ENCODE assay signal across 22 mouse cellular contexts in the genomic region with DNA sequence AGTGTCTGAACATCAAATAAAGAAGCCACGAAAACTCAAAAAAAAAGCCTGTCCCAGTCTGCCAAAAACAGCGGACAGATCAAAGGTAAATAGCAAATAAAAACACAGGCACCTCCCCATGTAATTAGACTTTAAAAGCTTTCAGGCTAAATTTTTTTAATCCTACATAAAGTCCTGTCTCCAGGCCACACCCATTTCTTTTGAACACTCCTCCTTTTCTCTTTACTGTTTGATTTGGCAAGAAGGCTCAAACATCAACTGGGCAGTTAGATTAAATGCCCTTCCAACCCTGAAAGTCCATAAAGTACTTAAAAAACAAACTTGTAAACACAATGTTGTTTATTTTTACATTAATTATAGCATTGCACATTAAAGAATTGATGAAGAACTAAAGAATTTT.
DNase-seq lines count a peak whose midpoint lies in the region; ATAC-seq and TF ChIP-seq lines count a peak whose summit lies in the region.
"Had no signal": no experiment of that assay in that cellular context is flagged by ENCODE, and none has a peak within 500 bp of the region (broad histone marks: within the 10 kb centered on the region; RNA-seq: fewer than 3 reads in every experiment).

No protein-coding gene starts in this region.

- peaks cover 14% of the 10 kb centered on the region for H3K4me1 ChIP-seq in heart, embryonic 12.5 days (replicated peaks)
- no peaks in the 10 kb centered on the region for H3K4me1 ChIP-seq in liver, adult 2 months (ENCODE audit: control insufficient read depth, insufficient read depth, low read length)
- 0 out of 2 replicates have a peak, but pooled peaks cover 4% of the 10 kb centered on the region for H3K4me1 ChIP-seq in liver, embryonic 11.5 days (replicated peaks; ENCODE audit: control insufficient read depth, insufficient read depth, low read length)
- H3K4me1 ChIP-seq in lung, postnatal 0 days (ENCODE audit: insufficient read depth, low read depth, low read length), result no peaks in the 10 kb centered on the region
- no peaks in the 10 kb centered on the region for H3K4me1 ChIP-seq in midbrain, embryonic 11.5 days (ENCODE audit: control insufficient read depth, insufficient read depth, low read length)
- no peaks in the 10 kb centered on the region for H3K4me1 ChIP-seq in midbrain, embryonic 14.5 days (ENCODE audit: control insufficient read depth, insufficient read depth, low read length)

- no peak overlapping the region for H3K4me3 ChIP-seq in heart, embryonic 12.5 days
- no peak overlapping the region for H3K4me3 ChIP-seq in liver, adult 2 months (ENCODE audit: insufficient read depth, low read depth, low read length)
- H3K4me3 ChIP-seq in liver, embryonic 11.5 days (ENCODE audit: low read depth, low read length), result no peak overlapping the region
- no peak overlapping the region for H3K4me3 ChIP-seq in lung, postnatal 0 days (ENCODE audit: low read depth, low read length)
- no peak overlapping the region for H3K4me3 ChIP-seq in midbrain, embryonic 11.5 days (ENCODE audit: low read depth, low read length)
- no peak overlapping the region for H3K4me3 ChIP-seq in midbrain, embryonic 14.5 days (replicated peaks; ENCODE audit: low read depth, low read length)

- H3K27me3 ChIP-seq in heart, embryonic 12.5 days (replicated peaks), result no peaks in the 10 kb centered on the region
- no peaks in the 10 kb centered on the region for H3K27me3 ChIP-seq in liver, adult 2 months (ENCODE audit: control insufficient read depth, insufficient read depth, low read length)
- no peaks in the 10 kb centered on the region for H3K27me3 ChIP-seq in liver, embryonic 11.5 days (replicated peaks; ENCODE audit: control insufficient read depth, insufficient read depth, low read length)
- H3K27me3 ChIP-seq in lung, postnatal 0 days (replicated peaks; ENCODE audit: insufficient read depth, low read length), result no peaks in the 10 kb centered on the region
- no peaks in the 10 kb centered on the region for H3K27me3 ChIP-seq in midbrain, embryonic 11.5 days (ENCODE audit: control insufficient read depth, insufficient read depth, low read length)
- H3K27me3 ChIP-seq in midbrain, embryonic 14.5 days (ENCODE audit: control insufficient read depth, insufficient read depth, low read length), result no peaks in the 10 kb centered on the region
- H3K27me3 ChIP-seq: CH12.LX, Patski had no signal

- WGBS in heart, embryonic 12.5 days, result 89% methylated on average over 2 of the region's 2 CpGs
- 36% methylated on average over 2 of the region's 2 CpGs for WGBS in liver, adult 2 months
- 81% methylated on average over 2 of the region's 2 CpGs for WGBS in liver, embryonic 11.5 days
- 51% methylated on average over 2 of the region's 2 CpGs for WGBS in lung, postnatal 0 days
- 37% methylated on average over 2 of the region's 2 CpGs for WGBS in midbrain, embryonic 11.5 days
- WGBS in midbrain, embryonic 14.5 days, result 24% methylated on average over 2 of the region's 2 CpGs

- H3K79me2 ChIP-seq in liver, adult 2 months (ENCODE audit: control insufficient read depth, insufficient read depth, low read length), result no peaks in the 10 kb centered on the region

- peaks cover 3% of the 10 kb centered on the region; the same call in 1 of the 2 replicates for H3K36me3 ChIP-seq in heart, embryonic 12.5 days
- no peaks in the 10 kb centered on the region for H3K36me3 ChIP-seq in liver, adult 2 months (ENCODE audit: control insufficient read depth, insufficient read depth, low read length)
- H3K36me3 ChIP-seq in liver, embryonic 11.5 days (ENCODE audit: control insufficient read depth, insufficient read depth, low read length), result no peaks in the 10 kb centered on the region
- H3K36me3 ChIP-seq in lung, postnatal 0 days (ENCODE audit: insufficient read depth, low read length), result no peaks in the 10 kb centered on the region
- no peaks in the 10 kb centered on the region for H3K36me3 ChIP-seq in midbrain, embryonic 11.5 days (ENCODE audit: control insufficient read depth, insufficient read depth, low read length)
- H3K36me3 ChIP-seq in midbrain, embryonic 14.5 days (ENCODE audit: control insufficient read depth, insufficient read depth, low read length), result no peaks in the 10 kb centered on the region
- H3K36me3 ChIP-seq: G1E had no signal

- peak; percentile 4 for DNase-seq in heart, adult 11 months
- peak; percentile 75 for DNase-seq in liver, adult 2 months (ENCODE audit: extremely low read depth, low read depth, low spot score)
- DNase-seq in liver, embryonic 11.5 days (ENCODE audit: low spot score), result no peak
- DNase-seq in lung, postnatal 0 days (ENCODE audit: low spot score), result peak; percentile 19
- no peak for DNase-seq in lung, adult 18-20 months
- DNase-seq in midbrain, embryonic 11.5 days (ENCODE audit: low spot score, missing footprints), result peak; percentile 59
- no peak for DNase-seq in midbrain, embryonic 14.5 days
- DNase-seq: adrenal gland, adult 2 months; adrenal gland, adult 8-10 months; adrenal gland, postnatal 10 days; adrenal gland, postnatal 14 days; adrenal gland, postnatal 25 days; adrenal gland, postnatal 36 days; B cell, adult 2 months; cerebellum, adult 11 months; cerebellum, adult 11-12 months had no signal

- no peak for TF ChIP-seq CTCF in liver, adult 2 months (IDR thresholded peaks at IDR 0.05; ENCODE audit: low read depth, low read length)
- TF ChIP-seq CTCF in lung, postnatal 0 days (IDR thresholded peaks at IDR 0.05), result no peak

- no peak overlapping the region for H3K4me2 ChIP-seq in heart, embryonic 12.5 days
- H3K4me2 ChIP-seq in liver, embryonic 11.5 days, result no peak overlapping the region
- H3K4me2 ChIP-seq in lung, postnatal 0 days (replicated peaks; ENCODE audit: low read depth, low read length), result no peak overlapping the region
- H3K4me2 ChIP-seq in midbrain, embryonic 11.5 days, result no peak overlapping the region
- H3K4me2 ChIP-seq in midbrain, embryonic 14.5 days (ENCODE audit: low read length), result no peak overlapping the region

- no peak overlapping the region for H3K27ac ChIP-seq in heart, embryonic 12.5 days (ENCODE audit: poor library complexity, severe bottlenecking)
- H3K27ac ChIP-seq in liver, adult 2 months (replicated peaks; ENCODE audit: insufficient read depth, low read depth, low read length), result no peak overlapping the region
- no peak overlapping the region for H3K27ac ChIP-seq in liver, embryonic 11.5 days (ENCODE audit: low read depth, low read length)
- H3K27ac ChIP-seq in lung, postnatal 0 days (ENCODE audit: low read length), result no peak overlapping the region
- no peak overlapping the region for H3K27ac ChIP-seq in midbrain, embryonic 11.5 days (ENCODE audit: low read depth, low read length)
- no peak overlapping the region for H3K27ac ChIP-seq in midbrain, embryonic 14.5 days (replicated peaks; ENCODE audit: low read depth, low read length)

- no peak for TF ChIP-seq POLR2A in liver, adult 2 months (IDR thresholded peaks at IDR 0.05; ENCODE audit: extremely low read depth, insufficient read depth, low read length)

- no peaks in the 10 kb centered on the region for H3K9me3 ChIP-seq in heart, embryonic 12.5 days (replicated peaks)
- H3K9me3 ChIP-seq in liver, embryonic 11.5 days (ENCODE audit: control insufficient read depth, low read length), result no peaks in the 10 kb centered on the region
- no peaks in the 10 kb centered on the region for H3K9me3 ChIP-seq in lung, postnatal 0 days (ENCODE audit: low read length)
- no peaks in the 10 kb centered on the region for H3K9me3 ChIP-seq in midbrain, embryonic 11.5 days (ENCODE audit: control insufficient read depth, low read length)
- H3K9me3 ChIP-seq in midbrain, embryonic 14.5 days (ENCODE audit: control insufficient read depth, low read length), result no peaks in the 10 kb centered on the region
- H3K9me3 ChIP-seq: G1E had no signal

- TF ChIP-seq EP300 in lung, postnatal 0 days (IDR thresholded peaks at IDR 0.05), result no peak

- no peak overlapping the region for H3K9ac ChIP-seq in heart, embryonic 12.5 days
- H3K9ac ChIP-seq in liver, adult 2 months (ENCODE audit: low read depth, low read length), result no peak overlapping the region
- no peak overlapping the region for H3K9ac ChIP-seq in liver, embryonic 11.5 days (ENCODE audit: low read depth, low read length)
- no peak overlapping the region for H3K9ac ChIP-seq in lung, postnatal 0 days (replicated peaks; ENCODE audit: low read depth)
- no peak overlapping the region for H3K9ac ChIP-seq in midbrain, embryonic 11.5 days (ENCODE audit: low read length)
- H3K9ac ChIP-seq in midbrain, embryonic 14.5 days (replicated peaks; ENCODE audit: low read length), result no peak overlapping the region

- no peak for ATAC-seq in heart, embryonic 12.5 days (ENCODE audit: insufficient number of reproducible peaks, low FRiP score)
- no peak for ATAC-seq in liver, embryonic 11.5 days (replicated peaks; ENCODE audit: low FRiP score)
- no peak for ATAC-seq in lung, postnatal 0 days
- no peak for ATAC-seq in midbrain, embryonic 11.5 days (ENCODE audit: low FRiP score)
- no peak for ATAC-seq in midbrain, embryonic 14.5 days (ENCODE audit: low FRiP score, low TSS enrichment)
- ATAC-seq: activated CD4-positive, CD25-positive, alpha-beta regulatory T cell, adult 4 months; CD4-positive, CD25-positive, alpha-beta regulatory T cell, adult 4 months; Patski had no signal

Comparison
In these comparisons a context has a peak if more than half of its experiments do, and no peak if none do; other contexts are left out.
1. DNase-seq: peak in heart, adult 11 months (single experiment), liver, adult 2 months (single experiment), lung, postnatal 0 days (single experiment) and midbrain, embryonic 11.5 days (single experiment); none in liver, embryonic 11.5 days (single experiment), lung, adult 18-20 months (0 of 2) and midbrain, embryonic 14.5 days (single experiment).